Mouse (Mus musculus): ENCODE results near the gene Rgl1. TPM values are rescaled to one million over a fixed set of nuclear protein-coding genes. Genes with fewer than 3 reads are reported as not detected.

The Rgl1 gene
- polyA plus RNA-seq, 1 experiment from 2014 or later: 48.3 TPM

DNA sequence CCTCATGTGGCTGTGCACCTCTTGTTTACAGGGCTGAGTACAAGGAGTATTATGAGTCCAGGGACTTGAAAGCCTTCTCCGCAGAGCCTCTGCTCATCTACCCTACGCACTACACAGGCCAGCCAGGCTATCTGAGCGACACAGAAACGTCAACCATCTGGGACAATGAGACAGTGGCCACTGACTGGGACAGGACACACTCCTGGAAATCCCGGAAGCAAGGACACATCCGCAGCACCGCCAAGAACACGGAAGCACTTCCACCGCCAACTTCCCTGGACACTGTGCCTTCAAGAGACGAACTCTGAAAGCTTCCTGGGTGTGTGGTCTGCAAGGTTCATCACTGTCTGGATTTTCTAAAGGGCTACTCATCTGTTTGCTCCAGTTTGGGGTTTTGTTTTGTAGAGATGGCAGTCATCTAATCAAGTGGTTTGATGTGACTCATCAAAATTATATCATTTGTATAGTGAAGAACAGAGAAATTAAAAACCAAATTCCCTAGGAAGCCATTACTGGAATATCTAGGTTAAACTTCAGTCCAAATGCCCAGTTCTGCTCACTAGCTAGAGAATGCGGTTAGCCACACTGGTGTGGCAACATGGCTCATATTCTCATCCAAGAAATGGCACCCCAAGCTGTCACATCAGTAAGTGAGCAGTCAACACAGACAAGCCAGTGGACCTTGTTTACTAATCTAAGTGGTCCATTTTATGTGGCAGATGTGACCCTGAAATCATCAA lies 257.5 kb downstream of the Rgl1 start:
- Histone ChIP-seq H3K4me1 (ENCODE audit: control insufficient read depth, insufficient read depth, low read length) (no peaks in the 10 kb centered on the region; the same call in 1 of the 2 replicates), H3K9me3 (replicated peaks; ENCODE audit: control insufficient read depth, low read length) (no peaks in the 10 kb centered on the region), H3K9ac (ENCODE audit: low read length) (no peak overlapping the region), H3K36me3 (ENCODE audit: control insufficient read depth, insufficient read depth, low read length) (no peaks in the 10 kb centered on the region), H3K27ac (ENCODE audit: low read length) (no peak overlapping the region), H3K27me3 (ENCODE audit: control insufficient read depth, insufficient read depth, low read length) (no peaks in the 10 kb centered on the region), H3K4me2 (ENCODE audit: low read depth, low read length) (no peak overlapping the region), H3K4me3 (replicated peaks; ENCODE audit: low read length) (no peak overlapping the region)
- ATAC-seq (ENCODE audit: insufficient read depth, low FRiP score): no peak
- 93% methylated on average over 11 of the region's 11 CpGs for WGBS

DNA sequence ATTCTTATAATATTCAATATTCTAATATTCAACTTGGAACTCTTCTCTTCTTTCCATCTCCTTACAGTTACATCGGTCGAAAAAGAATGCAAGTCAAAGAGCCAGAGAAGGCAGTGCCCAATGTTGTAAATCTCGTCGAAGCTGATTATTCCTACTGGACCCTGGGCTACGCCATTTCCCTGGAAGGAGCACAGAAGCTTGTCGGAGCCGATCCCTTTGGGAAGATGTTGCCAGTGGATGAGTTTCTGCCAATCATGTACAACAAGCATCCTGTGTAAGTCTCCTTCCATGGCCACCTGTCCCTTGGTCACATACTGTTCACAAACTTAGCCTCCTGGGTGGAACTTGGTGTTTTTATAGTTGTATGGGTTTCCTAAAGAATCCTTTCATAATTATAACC lies 259.4 kb downstream of the Rgl1 start:
- no peak overlapping the region for H3K4me2 ChIP-seq (ENCODE audit: low read depth, low read length)
- 91% methylated on average over 7 of the region's 7 CpGs for WGBS
- no peak for ATAC-seq (ENCODE audit: insufficient read depth, low FRiP score)
- H3K9ac ChIP-seq (ENCODE audit: low read length): no peak overlapping the region
- no peak overlapping the region for H3K4me3 ChIP-seq (replicated peaks; ENCODE audit: low read length)
- no peaks in the 10 kb centered on the region for H3K9me3 ChIP-seq (replicated peaks; ENCODE audit: control insufficient read depth, low read length)
- H3K36me3 ChIP-seq (ENCODE audit: control insufficient read depth, insufficient read depth, low read length): no peaks in the 10 kb centered on the region
- H3K27ac ChIP-seq (ENCODE audit: low read length): no peak overlapping the region
- H3K27me3 ChIP-seq (ENCODE audit: control insufficient read depth, insufficient read depth, low read length): no peaks in the 10 kb centered on the region
- H3K4me1 ChIP-seq (ENCODE audit: control insufficient read depth, insufficient read depth, low read length): no peaks in the 10 kb centered on the region

- 89% methylated on average over 5 of the region's 5 CpGs for WGBS
- H3K36me3 ChIP-seq (ENCODE audit: control insufficient read depth, insufficient read depth, low read length): no peaks in the 10 kb centered on the region
- H3K4me2 ChIP-seq (ENCODE audit: low read depth, low read length): no peak overlapping the region
- H3K4me3 ChIP-seq (replicated peaks; ENCODE audit: low read length): no peak overlapping the region
- ATAC-seq (ENCODE audit: insufficient read depth, low FRiP score): no peak
- H3K9ac ChIP-seq (ENCODE audit: low read length): no peak overlapping the region
- H3K9me3 ChIP-seq (replicated peaks; ENCODE audit: control insufficient read depth, low read length): no peaks in the 10 kb centered on the region
- no peaks in the 10 kb centered on the region for H3K27me3 ChIP-seq (ENCODE audit: control insufficient read depth, insufficient read depth, low read length)
- no peak overlapping the region for H3K27ac ChIP-seq (ENCODE audit: low read length)
- no peaks in the 10 kb centered on the region for H3K4me1 ChIP-seq (ENCODE audit: control insufficient read depth, insufficient read depth, low read length)
Observed at GRCm38 (mm10) chr1:152506175-152506574, 260.0 kb downstream of the Rgl1 start.

- no peak overlapping the region for H3K4me3 ChIP-seq (replicated peaks; ENCODE audit: low read length)
- H3K27ac ChIP-seq (ENCODE audit: low read length): no peak overlapping the region
- no peaks in the 10 kb centered on the region for H3K27me3 ChIP-seq (ENCODE audit: control insufficient read depth, insufficient read depth, low read length)
- no peaks in the 10 kb centered on the region for H3K9me3 ChIP-seq (replicated peaks; ENCODE audit: control insufficient read depth, low read length)
- peaks cover 7% of the 10 kb centered on the region; the same call in 1 of the 2 replicates for H3K4me1 ChIP-seq (ENCODE audit: control insufficient read depth, insufficient read depth, low read length)
- H3K4me2 ChIP-seq (ENCODE audit: low read depth, low read length): no peak overlapping the region
- WGBS: 70% methylated on average over 12 of the region's 12 CpGs
- ATAC-seq (ENCODE audit: insufficient read depth, low FRiP score): no peak
- no peak overlapping the region for H3K9ac ChIP-seq (ENCODE audit: low read length)
- H3K36me3 ChIP-seq (ENCODE audit: control insufficient read depth, insufficient read depth, low read length): no peaks in the 10 kb centered on the region
Observed at GRCm38 (mm10) chr1:152499802-152500201, 266.3 kb downstream of the Rgl1 start.

DNA sequence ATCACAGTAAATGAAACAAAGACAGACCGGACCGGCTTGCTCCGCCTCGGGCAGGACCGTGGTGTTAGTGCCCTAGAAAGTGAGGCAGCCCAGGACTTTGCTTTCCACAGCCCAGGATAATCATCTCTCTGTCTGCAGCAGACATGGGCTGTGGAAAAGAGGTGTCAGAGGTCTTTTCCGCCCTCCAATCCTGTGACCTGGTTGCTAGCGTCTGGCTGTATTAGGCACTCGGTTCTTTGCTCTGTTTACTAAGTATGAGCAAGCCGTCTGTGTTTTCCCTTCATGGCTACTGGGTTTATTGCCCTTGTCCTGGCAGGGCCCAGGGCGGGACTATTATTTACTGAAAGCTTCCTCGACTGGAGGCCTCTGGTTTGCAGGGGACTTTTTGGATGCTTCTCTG lies 268.6 kb downstream of the Rgl1 start:
- WGBS: 21% methylated on average over 11 of the region's 11 CpGs

GRCm38 (mm10) chr1:152496831-152497230 lies 269.3 kb downstream of the Rgl1 start:
- Histone ChIP-seq H3K27ac (ENCODE audit: low read length) (no peak overlapping the region), H3K4me1 (ENCODE audit: control insufficient read depth, insufficient read depth, low read length) (peaks cover 7% of the 10 kb centered on the region; the same call in 1 of the 2 replicates), H3K4me3 (replicated peaks; ENCODE audit: low read length) (no peak overlapping the region), H3K9me3 (replicated peaks; ENCODE audit: control insufficient read depth, low read length) (no peaks in the 10 kb centered on the region), H3K27me3 (ENCODE audit: control insufficient read depth, insufficient read depth, low read length) (no peaks in the 10 kb centered on the region), H3K9ac (ENCODE audit: low read length) (no peak overlapping the region), H3K36me3 (ENCODE audit: control insufficient read depth, insufficient read depth, low read length) (no peaks in the 10 kb centered on the region), H3K4me2 (ENCODE audit: low read depth, low read length) (no peak overlapping the region)
- ATAC-seq (ENCODE audit: insufficient read depth, low FRiP score): no peak
- WGBS: 62% methylated on average over 2 of the region's 2 CpGs

More for the DNA sequence above, 268.6 kb downstream of the Rgl1 start:
- no peak overlapping the region; the same call in 1 of the 2 replicates for H3K4me3 ChIP-seq (replicated peaks; ENCODE audit: low read length)
- H3K27me3 ChIP-seq (ENCODE audit: control insufficient read depth, insufficient read depth, low read length): no peaks in the 10 kb centered on the region
- H3K9ac ChIP-seq (ENCODE audit: low read length): peak overlapping the region; percentile 24
- peak overlapping the region; percentile 14; the same call in 1 of the 2 replicates for H3K4me2 ChIP-seq (ENCODE audit: low read depth, low read length)
- H3K4me1 ChIP-seq (ENCODE audit: control insufficient read depth, insufficient read depth, low read length): peaks cover 7% of the 10 kb centered on the region; the same call in 1 of the 2 replicates
- no peaks in the 10 kb centered on the region for H3K9me3 ChIP-seq (replicated peaks; ENCODE audit: control insufficient read depth, low read length)
- no peak for ATAC-seq (ENCODE audit: insufficient read depth, low FRiP score)
- H3K27ac ChIP-seq (ENCODE audit: low read length): peak overlapping the region; percentile 38; the same call in 1 of the 2 replicates
- no peaks in the 10 kb centered on the region for H3K36me3 ChIP-seq (ENCODE audit: control insufficient read depth, insufficient read depth, low read length)

DNA sequence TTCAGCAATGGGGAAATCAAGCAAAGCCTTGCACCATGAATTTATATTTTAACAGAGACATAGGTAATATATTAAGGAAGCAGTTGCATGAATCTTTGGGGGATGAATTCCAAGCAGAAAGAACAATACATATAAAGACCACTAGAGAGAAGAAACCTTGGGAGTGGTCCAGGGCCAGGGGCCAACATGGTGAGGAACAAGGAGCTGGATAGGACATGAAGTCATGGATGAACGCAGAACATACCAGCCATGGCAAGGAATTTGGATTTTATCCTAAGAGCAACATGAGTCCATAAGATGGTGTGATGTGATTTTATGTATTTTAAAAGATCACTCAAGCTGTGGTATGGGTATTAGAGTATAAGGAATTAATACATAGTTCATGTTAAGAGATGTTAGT lies 273.9 kb downstream of the Rgl1 start:
- WGBS: 95% methylated on average over 1 of the region's 1 CpGs
- Histone ChIP-seq H3K4me2 (ENCODE audit: low read depth, low read length) (no peak overlapping the region), H3K4me3 (replicated peaks; ENCODE audit: low read length) (no peak overlapping the region), H3K36me3 (ENCODE audit: control insufficient read depth, insufficient read depth, low read length) (no peaks in the 10 kb centered on the region), H3K27ac (ENCODE audit: low read length) (no peak overlapping the region), H3K27me3 (ENCODE audit: control insufficient read depth, insufficient read depth, low read length) (no peaks in the 10 kb centered on the region), H3K9ac (ENCODE audit: low read length) (no peak overlapping the region), H3K4me1 (ENCODE audit: control insufficient read depth, insufficient read depth, low read length) (peaks cover under 1% of the 10 kb centered on the region; the same call in 1 of the 2 replicates), H3K9me3 (replicated peaks; ENCODE audit: control insufficient read depth, low read length) (no peaks in the 10 kb centered on the region)
- ATAC-seq (ENCODE audit: insufficient read depth, low FRiP score): no peak

GRCm38 (mm10) chr1:152490842-152491241 lies 275.3 kb downstream of the Rgl1 start:
- WGBS: 88% methylated on average over 1 of the region's 1 CpGs
- ATAC-seq (ENCODE audit: insufficient read depth, low FRiP score): no peak
- H3K27me3 ChIP-seq (ENCODE audit: control insufficient read depth, insufficient read depth, low read length): no peaks in the 10 kb centered on the region

GRCm38 (mm10) chr1:152476126-152476525 lies 290.0 kb downstream of the Rgl1 start:
- 72% methylated on average over 4 of the region's 4 CpGs for WGBS
- no peaks in the 10 kb centered on the region for H3K9me3 ChIP-seq (replicated peaks; ENCODE audit: control insufficient read depth, low read length)
- H3K4me2 ChIP-seq (ENCODE audit: low read depth, low read length): no peak overlapping the region

More at GRCm38 (mm10) chr1:152490842-152491241, 275.3 kb downstream of the Rgl1 start:
- Histone ChIP-seq H3K36me3 (ENCODE audit: control insufficient read depth, insufficient read depth, low read length) (no peaks in the 10 kb centered on the region), H3K4me2 (ENCODE audit: low read depth, low read length) (no peak overlapping the region), H3K27ac (ENCODE audit: low read length) (no peak overlapping the region), H3K9ac (ENCODE audit: low read length) (no peak overlapping the region), H3K4me1 (ENCODE audit: control insufficient read depth, insufficient read depth, low read length) (no peaks in the 10 kb centered on the region), H3K4me3 (replicated peaks; ENCODE audit: low read length) (no peak overlapping the region), H3K9me3 (replicated peaks; ENCODE audit: control insufficient read depth, low read length) (no peaks in the 10 kb centered on the region)

More at GRCm38 (mm10) chr1:152476126-152476525, 290.0 kb downstream of the Rgl1 start:
- ATAC-seq (ENCODE audit: insufficient read depth, low FRiP score): no peak
- Histone ChIP-seq H3K27me3 (ENCODE audit: control insufficient read depth, insufficient read depth, low read length) (no peaks in the 10 kb centered on the region), H3K4me3 (replicated peaks; ENCODE audit: low read length) (no peak overlapping the region), H3K4me1 (ENCODE audit: control insufficient read depth, insufficient read depth, low read length) (no peaks in the 10 kb centered on the region), H3K36me3 (ENCODE audit: control insufficient read depth, insufficient read depth, low read length) (no peaks in the 10 kb centered on the region), H3K9ac (ENCODE audit: low read length) (no peak overlapping the region), H3K27ac (ENCODE audit: low read length) (no peak overlapping the region)

Data from stomach, embryonic 16.5 days (tissue).